Mouse (Mus musculus) left cerebral cortex, postnatal 25 days (tissue): Measurements from ENCODE around the gene H2afx. TPM values are rescaled to one million over a fixed set of nuclear protein-coding genes. Genes with fewer than 3 reads are reported as not detected.
"Not testable (repeated sequence)": the region's sequence is repeated elsewhere in the genome, so short reads cannot be mapped to it uniquely, and the experiment has no call there.

Experiments used
- DNase-seq, 2 experiments: peaks; one replicate each; pipeline ENCODE4 v3.0.0; 2022; ENCODE audit warnings: low spot score in 2 of 2, mixed read lengths in 1 of 2
- intact Hi-C: fragments of 180-260 bp; cut with DNase I; formaldehyde crosslinking; loops from one replicate; pipeline ENCODE4 v1.15.1; 2025
- total RNA-seq, 2 experiments: library from RNA; stranded (reverse); gene quantifications; 2 replicates each; pipeline ENCODE4 v1.2.3; 2021

The H2afx gene
- total RNA-seq, 2 experiments from 2014 or later, result 56.6 to 56.8 TPM

- no peak for DNase-seq
- intact Hi-C loops, result no loop called here
These were observed 17.0 kb upstream of the H2afx start for GRCm38 (mm10) chr9:44317452-44317851.

- intact Hi-C loops, result no loop called here
- no peak for DNase-seq
These were observed 16.2 kb upstream of the H2afx start for GRCm38 (mm10) chr9:44318076-44318825.

GRCm38 (mm10) chr9:44318826-44319095 is 15.7 kb upstream of the H2afx start:
- no peak for DNase-seq
- intact Hi-C loops, result no loop called here

- intact Hi-C loops, result no loop called here
These were observed 15.2 kb upstream of the H2afx start for GRCm38 (mm10) chr9:44319105-44319886.

GRCm38 (mm10) chr9:44319887-44320798 is 14.4 kb upstream of the H2afx start, which contains the start of gene C2cd2l:
Gene C2cd2l, minus strand, starts transcription at chr9:44320285.
- intact Hi-C loops, result no loop called here
- peak; percentile 90 to 98 for DNase-seq

More at GRCm38 (mm10) chr9:44319105-44319886, 15.2 kb upstream of the H2afx start:
- DNase-seq, result peak in 1 of 2 experiments; percentile 28

- intact Hi-C loops, result no loop called here
- peak; percentile 55 to 68 for DNase-seq
These were observed 13.7 kb upstream of the H2afx start for GRCm38 (mm10) chr9:44320799-44321133.

- intact Hi-C loops, DNase-seq: not testable (repeated sequence)
These were observed 10.8 kb upstream of the H2afx start for GRCm38 (mm10) chr9:44323656-44324055.

- DNase-seq, result no peak
- intact Hi-C loops, result no loop called here
These were observed 10.3 kb upstream of the H2afx start for GRCm38 (mm10) chr9:44324147-44324546.

- DNase-seq, intact Hi-C loops: not testable (repeated sequence)
These were observed 9.3 kb upstream of the H2afx start for GRCm38 (mm10) chr9:44325032-44325767.

GRCm38 (mm10) chr9:44325768-44326370 is 8.6 kb upstream of the H2afx start, which contains the start of gene Dpagt1:
Gene Dpagt1, plus strand, starts transcription at chr9:44326019.
- intact Hi-C loops, result no loop called here
- no peak for DNase-seq

- DNase-seq, result peak; percentile 86 to 94
- intact Hi-C loops, result no loop called here
These were observed 8.0 kb upstream of the H2afx start for GRCm38 (mm10) chr9:44326371-44327063.

- no peak for DNase-seq
- intact Hi-C loops, result no loop called here
These were observed 7.3 kb upstream of the H2afx start for GRCm38 (mm10) chr9:44327064-44327711.

GRCm38 (mm10) chr9:44327926-44328325 is 6.6 kb upstream of the H2afx start:
- intact Hi-C loops, result no loop called here
- no peak for DNase-seq

- intact Hi-C loops, result loop anchor here (5.0 kb wide), 1 partner anchor 38 kb away; no protein-coding TSS in a partner anchor
- DNase-seq, result no peak
These were observed 3.8 kb upstream of the H2afx start for GRCm38 (mm10) chr9:44330736-44331135.

- no peak for DNase-seq
- intact Hi-C loops, result loop anchor here (5.0 kb wide), 1 partner anchor 41 kb away; no protein-coding TSS in a partner anchor
These were observed 1.4 kb upstream of the H2afx start for GRCm38 (mm10) chr9:44332918-44333638.

- intact Hi-C loops, result no loop called here
- DNase-seq, result peak in 1 of 2 experiments; percentile 24
These were observed 1.0 kb downstream of the H2afx start for GRCm38 (mm10) chr9:44335331-44336092.

- intact Hi-C loops, result no loop called here
- DNase-seq, result no peak
These were observed 1.6 kb downstream of the H2afx start for GRCm38 (mm10) chr9:44336093-44336406.
